Mouse (Mus musculus) gastrocnemius, adult 8-10 months (tissue): ENCODE data around the gene 5430403G16Rik. TPM values are rescaled to one million over a fixed set of nuclear protein-coding genes. Genes with fewer than 3 reads are reported as not detected.
"Not testable (repeated sequence)": the region's sequence is repeated elsewhere in the genome, so short reads cannot be mapped to it uniquely, and the experiment has no call there.

Experiments used
- DNase-seq, 2 experiments: peaks; one replicate each; pipeline ENCODE4 v3.0.0; 2022; ENCODE audit warnings: low spot score in 2 of 2
- total RNA-seq, 4 experiments: library from RNA; stranded (reverse); gene quantifications; 2 replicates each; pipeline ENCODE4 v1.2.4; 2022

5430403G16Rik gene
- under 1 TPM; 0.22 to 0.60 (median 0.36) TPM for total RNA-seq

GRCm38 (mm10) chr5:109690537-109691201, at the start of gene 5430403G16Rik:
5430403G16Rik (minus strand) TSS chr5:109691041.
- DNase-seq = peak; percentile 40 to 44

DNA sequence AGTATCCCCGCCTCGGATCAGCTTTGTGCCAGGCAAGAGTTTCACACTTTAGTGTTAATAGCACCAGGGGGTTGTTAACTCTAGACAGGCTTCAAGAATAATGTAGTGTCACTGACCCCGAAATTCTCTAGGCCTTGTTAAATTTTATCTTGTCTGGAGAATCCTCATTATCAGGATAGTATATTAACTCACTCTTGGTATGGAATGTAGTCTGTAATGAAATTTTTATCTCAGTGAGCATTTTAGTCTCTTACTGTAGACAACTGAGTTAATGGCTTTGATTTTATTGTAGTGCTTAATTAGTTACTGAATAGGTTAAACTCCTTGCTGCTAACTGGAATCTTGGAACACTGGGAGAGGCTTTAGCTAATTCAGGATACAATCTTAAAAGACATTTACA, 26.5 kb upstream of the 5430403G16Rik start:
- DNase-seq = not testable (repeated sequence)

GRCm38 (mm10) chr5:109691205-109691965, 544 bp upstream of the 5430403G16Rik start:
- DNase-seq = not testable (repeated sequence)

GRCm38 (mm10) chr5:109682921-109683320, 7.9 kb downstream of the 5430403G16Rik start:
- no peak for DNase-seq

Other genes starting within 250 kb of the 5430403G16Rik start
- 1 to 10 TPM; 1.9 to 2.6 (median 2.3) TPM for gene Crlf2, start 132.0 kb downstream of the 5430403G16Rik start, total RNA-seq
- gene 4930522L14Rik, start 60.8 kb upstream of the 5430403G16Rik start, total RNA-seq = 1 to 10 TPM in 2 of 4 experiments, under 1 TPM in 2; 0.56 to 1.3 (median 0.94) TPM
- gene Gm15446, start 232.4 kb upstream of the 5430403G16Rik start, total RNA-seq = 1 to 10 TPM; 3.8 to 7.8 (median 5.5) TPM